Mouse (Mus musculus) heart, postnatal 0 days (tissue): ENCODE measurements around the gene Hils1. TPM values are rescaled to one million over a fixed set of nuclear protein-coding genes. Genes with fewer than 3 reads are reported as not detected.

ENCODE experiments used
- ATAC-seq: fragments of 200-750 bp; cut with Nextera tagmentation; 2 replicates; pipeline ENCODE4 v1.8.0; 2017; ENCODE audit warnings: low read depth, moderate number of reproducible peaks, moderate library complexity; ENCODE audit not compliant: insufficient read depth
- DNase-seq: peaks from one replicate; pipeline ENCODE4 v3.0.0-alpha.2; 2016; ENCODE audit warnings: low spot score
- H3K27ac ChIP-seq: fragments of 300-500 bp; sonication (generic); 2 replicates; pipeline ENCODE4 v1.5.1; 2014; ENCODE audit warnings: low read depth, mild to moderate bottlenecking
- H3K27me3 ChIP-seq: fragments of 300-500 bp; sonication (generic); 2 replicates; pipeline ENCODE4 v1.6.1; 2014; ENCODE audit warnings: low read length, mixed read lengths; ENCODE audit not compliant: control insufficient read depth, insufficient read depth
- H3K36me3 ChIP-seq: fragments of 300-500 bp; sonication (generic); replicated peaks from 2 replicates; pipeline ENCODE4 v1.6.1; 2014; ENCODE audit warnings: low read length, mixed read lengths; ENCODE audit not compliant: control insufficient read depth, insufficient read depth
- H3K4me1 ChIP-seq: fragments of 300-500 bp; sonication (generic); 2 replicates; pipeline ENCODE4 v1.6.1; 2014; ENCODE audit warnings: antibody characterized with exemption; ENCODE audit not compliant: control insufficient read depth, insufficient read depth
- H3K4me2 ChIP-seq: fragments of 300-500 bp; sonication (generic); 2 replicates; pipeline ENCODE4 v1.6.1; 2014; ENCODE audit warnings: low read depth, mild to moderate bottlenecking, low read length, moderate library complexity
- H3K4me3 ChIP-seq: fragments of 300-500 bp; sonication (generic); 2 replicates; pipeline ENCODE4 v1.5.1; 2014; ENCODE audit warnings: low read depth, low read length
- H3K9ac ChIP-seq: fragments of 300-500 bp; sonication (generic); replicated peaks from 2 replicates; pipeline ENCODE4 v1.6.1; 2014; ENCODE audit warnings: low read depth, low read length, mixed read lengths
- H3K9me3 ChIP-seq: fragments of 300-500 bp; sonication (generic); replicated peaks from 2 replicates; pipeline ENCODE4 v1.6.1; 2016; ENCODE audit warnings: low read length; ENCODE audit not compliant: control insufficient read depth
- CTCF ChIP-seq: IDR thresholded peaks from 2 replicates; pipeline ENCODE4 v1.5.1; 2016; ENCODE audit warnings: antibody characterized with exemption, control low read depth, low read depth
- EP300 ChIP-seq: IDR thresholded peaks from 2 replicates; pipeline ENCODE4 v1.6.1; 2016; ENCODE audit warnings: antibody characterized with exemption, low read depth
- WGBS: fragments of 180-500 bp; shearing (Covaris S2); extraction: QIAGEN DNeasy Blood & Tissue Kit; methylation state at CpG from one replicate; pipeline ENCODE4 v1.1.7; 2014; 5-methylcytosine and 5-hydroxymethylcytosine counted together
- polyA plus RNA-seq: library from polyadenylated mRNA; unstranded; fragments of >200 nt; fragmentation: Nextera tagmentation; extraction: Ambion mirVana; gene quantifications from 2 replicates; pipeline ENCODE4 v1.2.1, GENCODE M21; 2015
- total RNA-seq: library from RNA; depleted of rRNA; stranded (reverse); fragments of >200 nt; gene quantifications from 2 replicates; pipeline ENCODE4 v1.2.3, GENCODE M21; 2014; ENCODE audit warnings: low replicate concordance

Hils1 gene
- total and polyA plus RNA-seq, 2 experiments from 2014 or later = not detected

DNA sequence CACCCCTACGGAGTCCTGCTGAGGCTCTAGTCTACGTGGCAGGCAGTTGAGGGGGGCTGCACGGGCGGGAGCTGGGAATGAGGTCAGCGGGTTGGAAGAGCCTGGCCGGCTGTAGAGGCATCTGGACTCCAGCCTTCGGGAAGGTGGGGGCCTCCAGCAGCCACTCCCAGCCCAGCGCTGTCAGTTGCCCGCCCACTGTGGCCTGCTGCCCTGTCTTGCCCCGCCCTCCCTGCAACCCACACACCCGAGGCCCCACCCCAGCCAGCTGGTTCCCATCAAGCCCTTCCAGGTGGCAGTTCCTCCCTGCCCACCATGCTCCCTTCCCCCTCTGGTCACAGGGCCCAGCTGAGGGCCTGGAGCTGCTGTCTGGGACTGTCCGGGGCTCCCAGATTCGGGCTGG, 38.6 kb upstream of the Hils1 start:
- Histone ChIP-seq H3K27ac (peak overlapping the region; percentile 67), H3K9me3 (no peaks in the 10 kb centered on the region), H3K4me3 (no peak overlapping the region), H3K4me1 (peaks cover 18% of the 10 kb centered on the region), H3K4me2 (peak overlapping the region; percentile 34), H3K36me3 (no peaks in the 10 kb centered on the region), H3K9ac (no peak overlapping the region), H3K27me3 (peaks cover 10% of the 10 kb centered on the region; the same call in 1 of the 2 replicates)
- DNase-seq (peak; percentile 93), ATAC-seq (peak; percentile 94)
- WGBS = under 1% methylated on average over 12 of the region's 13 CpGs
- TF ChIP-seq CTCF (no peak), EP300 (no peak)

GRCm38 (mm10) chr11:94929599-94929998, 37.8 kb upstream of the Hils1 start:
- Histone ChIP-seq H3K27ac (peak overlapping the region; percentile 51), H3K36me3 (no peaks in the 10 kb centered on the region), H3K9me3 (no peaks in the 10 kb centered on the region), H3K9ac (no peak overlapping the region), H3K4me1 (peaks cover 18% of the 10 kb centered on the region), H3K4me2 (no peak overlapping the region), H3K4me3 (no peak overlapping the region), H3K27me3 (peaks cover 17% of the 10 kb centered on the region; the same call in 1 of the 2 replicates)
- DNase-seq = no peak
- no peak for ATAC-seq
- no peak for TF ChIP-seq CTCF
- no peak for TF ChIP-seq EP300
- 37% methylated on average over 9 of the region's 9 CpGs for WGBS

DNA sequence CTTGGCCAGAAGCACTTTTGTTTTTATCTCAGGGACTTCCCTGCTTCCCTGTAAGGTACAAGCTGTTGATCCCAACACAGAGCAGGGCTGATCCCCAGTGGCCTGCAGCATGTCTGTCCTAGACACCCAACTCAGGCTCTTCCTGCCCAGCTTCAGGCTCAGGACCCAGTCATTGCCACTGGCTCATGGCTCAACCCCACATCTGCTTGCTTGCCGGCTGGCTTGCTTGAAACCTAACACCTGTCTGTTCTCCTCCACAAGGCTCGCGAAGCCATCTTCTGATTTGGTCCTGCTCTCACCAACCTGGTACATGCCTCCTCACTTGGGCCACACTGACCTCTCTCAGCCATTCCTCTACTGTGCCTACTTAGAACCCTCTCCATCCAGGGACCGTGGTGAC, 37.2 kb upstream of the Hils1 start:
- TF ChIP-seq EP300 (no peak), CTCF (no peak)
- Histone ChIP-seq H3K36me3 (no peaks in the 10 kb centered on the region), H3K27me3 (peaks cover 23% of the 10 kb centered on the region; the same call in 1 of the 2 replicates), H3K9me3 (no peaks in the 10 kb centered on the region), H3K4me1 (peaks cover 18% of the 10 kb centered on the region), H3K27ac (peak overlapping the region; percentile 51), H3K4me3 (no peak overlapping the region), H3K4me2 (no peak overlapping the region), H3K9ac (no peak overlapping the region)
- ATAC-seq = no peak
- WGBS = 65% methylated on average over 4 of the region's 4 CpGs
- DNase-seq = no peak

DNA sequence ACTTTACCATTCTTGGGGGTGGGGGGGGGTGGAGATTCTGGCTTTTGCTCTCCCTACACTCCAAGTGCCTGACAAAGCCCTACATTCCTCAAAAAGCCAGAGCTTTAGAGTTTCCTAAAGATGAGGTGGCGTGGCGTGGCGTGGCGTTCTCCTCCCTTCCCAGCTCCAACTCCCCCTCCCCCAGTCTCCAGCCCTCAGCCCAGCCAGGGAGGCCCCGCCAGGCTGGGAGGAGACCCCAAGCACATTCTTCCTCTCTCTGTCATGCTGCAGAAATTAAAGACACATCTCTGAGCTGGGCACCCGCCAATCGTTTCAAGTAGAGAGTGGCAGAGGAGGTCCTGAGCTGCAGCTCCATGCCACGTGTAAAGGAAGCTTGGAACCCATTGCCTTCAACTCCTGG, 33.8 kb upstream of the Hils1 start:
- Histone ChIP-seq H3K4me3 (no peak overlapping the region), H3K27me3 (peaks cover 45% of the 10 kb centered on the region), H3K36me3 (no peaks in the 10 kb centered on the region), H3K4me1 (peaks cover 8% of the 10 kb centered on the region), H3K4me2 (no peak overlapping the region), H3K9me3 (no peaks in the 10 kb centered on the region), H3K27ac (peak overlapping the region; percentile 62), H3K9ac (no peak overlapping the region)
- TF ChIP-seq EP300 (no peak), CTCF (no peak)
- DNase-seq = no peak
- WGBS = 22% methylated on average over 8 of the region's 8 CpGs
- ATAC-seq = no peak

- no peak overlapping the region; the same call in 1 of the 2 replicates for H3K4me2 ChIP-seq
- WGBS = 62% methylated on average over 9 of the region's 11 CpGs
- peaks cover 51% of the 10 kb centered on the region for H3K27me3 ChIP-seq
- TF ChIP-seq EP300 = no peak
- no peak for TF ChIP-seq CTCF
- DNase-seq (no peak), ATAC-seq (no peak)
- H3K36me3 ChIP-seq = no peaks in the 10 kb centered on the region
- H3K9ac ChIP-seq = no peak overlapping the region
- H3K27ac ChIP-seq = peak overlapping the region; percentile 62
- H3K4me3 ChIP-seq = no peak overlapping the region
- no peaks in the 10 kb centered on the region for H3K9me3 ChIP-seq
- H3K4me1 ChIP-seq = peaks cover 4% of the 10 kb centered on the region; the same call in 1 of the 2 replicates
These were observed 32.9 kb upstream of the Hils1 start for GRCm38 (mm10) chr11:94934526-94934925.

DNA sequence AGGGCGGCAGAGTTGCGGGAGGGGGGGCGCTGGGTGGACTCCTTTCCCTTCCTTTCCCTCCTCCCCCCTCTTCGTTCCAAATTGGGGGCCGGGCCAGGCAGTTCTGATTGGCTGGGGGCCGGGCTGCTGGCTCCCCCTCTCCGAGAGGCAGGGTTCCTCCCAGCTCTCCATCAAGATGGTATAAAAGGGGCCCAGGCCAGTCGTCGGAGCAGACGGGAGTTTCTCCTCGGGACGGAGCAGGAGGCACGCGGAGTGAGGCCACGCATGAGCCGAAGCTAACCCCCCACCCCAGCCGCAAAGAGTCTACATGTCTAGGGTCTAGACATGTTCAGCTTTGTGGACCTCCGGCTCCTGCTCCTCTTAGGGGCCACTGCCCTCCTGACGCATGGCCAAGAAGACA, 31.3 kb upstream of the Hils1 start, which contains the start of gene Col1a1:
Gene Col1a1 (plus strand): TSS at position 180 of the 400 bp plus-strand sequence.
- H3K4me3 ChIP-seq = peak within 1 kb of the TSS; percentile 44
- 0 out of 2 replicates have a peak, but pooled peaks have one; percentile 25 for ATAC-seq
- 28% methylated on average over 19 of the region's 19 CpGs for WGBS
- H3K4me2 ChIP-seq = peak within 1 kb of the TSS; percentile 52
- H3K36me3 ChIP-seq = no peaks in the 10 kb centered on the region
- H3K9ac ChIP-seq = peak within 1 kb of the TSS; percentile 54
- no peaks in the 10 kb centered on the region for H3K9me3 ChIP-seq
- peaks cover 56% of the 10 kb centered on the region for H3K27me3 ChIP-seq
- peak within 1 kb of the TSS; percentile 71 for H3K27ac ChIP-seq
- H3K4me1 ChIP-seq = peaks cover 4% of the 10 kb centered on the region; the same call in 1 of the 2 replicates
- TF ChIP-seq EP300 (no peak), CTCF (no peak)
- DNase-seq = no peak
